Mouse (Mus musculus): ENCODE data around the gene Jmjd6.

- no peak for TF ChIP-seq EP300 (IDR thresholded peaks at IDR 0.05; ENCODE audit: low read length)
- TF ChIP-seq ZC3H11A (IDR thresholded peaks at IDR 0.05; ENCODE audit: low read depth, low read length), result no peak
- 0 out of 2 replicates have a peak, but pooled peaks have one; percentile 20 for TF ChIP-seq POLR2A (IDR thresholded peaks at IDR 0.05; ENCODE audit: low read depth, low read length)
- no peak for TF ChIP-seq CTCF (conservative IDR thresholded peaks at IDR 0.05 in 1 of 2, IDR thresholded peaks at IDR 0.05 in 1 of 2; ENCODE audit: low read depth in 2 of 2, low read length in 2 of 2)
- no peak for TF ChIP-seq USF1 (IDR thresholded peaks at IDR 0.05; ENCODE audit: low read depth, low read length)
- TF ChIP-seq MAX (IDR thresholded peaks at IDR 0.05; ENCODE audit: low read length), result no peak
- no peak for TF ChIP-seq MAFK (IDR thresholded peaks at IDR 0.05; ENCODE audit: insufficient replicate concordance, low read length)
- no peak for TF ChIP-seq KAT2A (IDR thresholded peaks at IDR 0.05; ENCODE audit: insufficient replicate concordance, low read length)
- no peak for TF ChIP-seq RAD21 (IDR thresholded peaks at IDR 0.05; ENCODE audit: low read depth, low read length)
- no peak for TF ChIP-seq JUN (IDR thresholded peaks at IDR 0.05; ENCODE audit: insufficient read depth, low read depth, low read length)
- TF ChIP-seq MYC (IDR thresholded peaks at IDR 0.05; ENCODE audit: low read depth, low read length), result no peak
Observed at GRCm38 (mm10) chr11:116810983-116811901, 32.0 kb downstream of the Jmjd6 start.

Measured in CH12.LX (cell line).